Mouse (Mus musculus) heart, embryonic 13.5 days (tissue): ENCODE measurements around the gene Gstp1. TPM values are rescaled to one million over a fixed set of nuclear protein-coding genes. Genes with fewer than 3 reads are reported as not detected.
"Not testable (repeated sequence)": the region's sequence is repeated elsewhere in the genome, so short reads cannot be mapped to it uniquely, and the experiment has no call there.

ENCODE experiments used
- ATAC-seq: fragments of 200-750 bp; cut with Nextera tagmentation; 2 replicates; pipeline ENCODE4 v1.8.0; 2017; ENCODE audit warnings: moderate TSS enrichment; ENCODE audit not compliant: insufficient number of reproducible peaks, low FRiP score, low TSS enrichment; ENCODE audit errors: extremely low read depth
- H3K27ac ChIP-seq: fragments of 300-500 bp; sonication (generic); replicated peaks from 2 replicates; pipeline ENCODE4 v1.5.1; 2015; ENCODE audit warnings: moderate library complexity, mild to moderate bottlenecking, inconsistent platforms
- H3K27me3 ChIP-seq: fragments of 300-500 bp; sonication (generic); replicated peaks from 2 replicates; pipeline ENCODE4 v1.6.1; 2015; ENCODE audit warnings: mild to moderate bottlenecking, inconsistent platforms
- H3K36me3 ChIP-seq: fragments of 300-500 bp; sonication (generic); 2 replicates; pipeline ENCODE4 v1.6.1; 2015; ENCODE audit warnings: mild to moderate bottlenecking, inconsistent platforms
- H3K4me1 ChIP-seq: fragments of 300-500 bp; sonication (generic); 2 replicates; pipeline ENCODE4 v1.6.1; 2015; ENCODE audit warnings: inconsistent platforms
- H3K4me2 ChIP-seq: fragments of 300-500 bp; sonication (generic); 2 replicates; pipeline ENCODE4 v1.6.1; 2015; ENCODE audit warnings: inconsistent platforms, mild to moderate bottlenecking, moderate library complexity
- H3K4me3 ChIP-seq: fragments of 300-500 bp; sonication (generic); 2 replicates; pipeline ENCODE4 v1.5.1; 2015; ENCODE audit warnings: moderate library complexity, mild to moderate bottlenecking, inconsistent platforms
- H3K9ac ChIP-seq: fragments of 300-500 bp; sonication (generic); 2 replicates; pipeline ENCODE4 v1.6.1; 2015; ENCODE audit warnings: inconsistent platforms, mild to moderate bottlenecking, moderate library complexity
- H3K9me3 ChIP-seq: fragments of 300-500 bp; sonication (generic); 2 replicates; pipeline ENCODE4 v1.6.1; 2016; ENCODE audit warnings: inconsistent platforms
- WGBS: fragments of 180-500 bp; shearing (Covaris S2); methylation state at CpG from one replicate; pipeline ENCODE4 v1.1.7; 2015; ENCODE audit warnings: mixed read lengths; 5-methylcytosine and 5-hydroxymethylcytosine counted together
- polyA plus RNA-seq: library from polyadenylated mRNA; unstranded; fragments of >200 nt; fragmentation: Nextera tagmentation; extraction: Ambion mirVana; gene quantifications from 2 replicates; pipeline ENCODE4 v1.2.1, GENCODE M21; 2015

Gene Gstp1
- polyA plus RNA-seq, 1 experiment from 2014 or later: 380 TPM

DNA sequence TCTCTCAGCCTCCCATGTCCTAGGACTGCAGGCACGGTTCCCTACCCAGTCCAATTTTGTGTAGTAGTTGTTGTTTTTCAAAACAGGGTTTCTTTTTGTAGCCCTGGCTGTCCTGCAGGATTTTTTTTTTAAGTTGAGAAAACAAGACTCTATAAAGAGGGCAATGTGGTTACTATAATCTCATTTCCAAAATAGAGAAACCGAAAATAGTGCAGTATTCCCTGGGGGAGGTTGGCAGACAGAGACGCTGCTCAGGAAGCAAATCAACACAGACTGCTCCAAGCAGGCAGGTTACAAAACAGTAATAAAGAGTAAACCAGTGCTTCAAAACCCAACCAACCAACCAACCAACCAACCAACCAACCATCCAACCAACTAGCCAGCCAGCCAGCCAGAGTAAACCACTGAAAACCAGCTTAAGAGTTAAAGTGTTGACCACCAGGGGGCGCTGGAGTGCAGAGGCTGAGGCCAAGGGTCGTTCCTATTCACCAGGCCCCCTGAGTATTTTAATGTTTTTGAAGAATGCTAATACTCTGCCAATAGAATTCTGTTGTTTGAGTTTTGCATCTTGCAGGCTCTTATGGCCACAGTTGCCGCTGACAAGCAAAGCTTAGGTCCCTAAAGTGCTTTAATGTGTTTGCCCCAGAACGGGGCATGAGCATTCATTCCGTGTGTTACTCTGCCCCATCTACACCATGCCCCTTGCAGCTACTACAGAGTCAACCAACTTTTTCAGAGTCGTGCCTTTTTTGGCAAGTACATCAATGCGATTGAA lies 14.1 kb upstream of the Gstp1 start:
- WGBS: 51% methylated on average over 10 of the region's 10 CpGs
- H3K27ac ChIP-seq: no peak overlapping the region

DNA sequence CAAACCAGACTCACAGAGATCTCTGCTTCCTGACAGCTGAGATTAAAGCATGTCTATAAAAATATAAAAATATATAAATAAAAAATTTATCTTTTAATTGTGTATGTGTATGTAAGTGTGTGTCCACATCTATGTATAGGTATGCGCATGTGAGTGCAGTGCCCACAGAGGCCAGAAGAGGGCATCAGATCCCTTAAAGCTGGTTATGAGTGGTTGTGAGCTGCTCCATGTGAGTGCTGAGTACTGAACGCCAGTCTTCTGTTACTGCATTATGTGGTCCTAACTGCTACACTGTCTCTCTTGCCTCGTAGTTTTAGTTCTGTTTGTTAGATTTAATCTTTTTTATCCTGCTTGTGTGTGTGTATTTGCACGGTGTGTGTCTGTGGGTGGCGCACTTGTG lies 13.2 kb upstream of the Gstp1 start:
- Histone ChIP-seq H3K36me3 (no peaks in the 10 kb centered on the region), H3K27ac (no peak overlapping the region), H3K9ac (no peak overlapping the region), H3K4me3 (no peak overlapping the region), H3K4me1 (peaks cover 16% of the 10 kb centered on the region), H3K4me2 (no peak overlapping the region), H3K9me3 (0 out of 2 replicates have a peak, but pooled peaks cover 4% of the 10 kb centered on the region), H3K27me3 (no peaks in the 10 kb centered on the region)
- ATAC-seq: no peak
- 87% methylated on average over 5 of the region's 5 CpGs for WGBS

More for the DNA sequence above, 14.1 kb upstream of the Gstp1 start:
- Histone ChIP-seq H3K4me1 (peaks cover 16% of the 10 kb centered on the region), H3K9ac (no peak overlapping the region), H3K9me3 (0 out of 2 replicates have a peak, but pooled peaks cover 4% of the 10 kb centered on the region), H3K36me3 (no peaks in the 10 kb centered on the region), H3K4me2 (no peak overlapping the region), H3K4me3 (no peak overlapping the region), H3K27me3 (no peaks in the 10 kb centered on the region)
- ATAC-seq: no peak

DNA sequence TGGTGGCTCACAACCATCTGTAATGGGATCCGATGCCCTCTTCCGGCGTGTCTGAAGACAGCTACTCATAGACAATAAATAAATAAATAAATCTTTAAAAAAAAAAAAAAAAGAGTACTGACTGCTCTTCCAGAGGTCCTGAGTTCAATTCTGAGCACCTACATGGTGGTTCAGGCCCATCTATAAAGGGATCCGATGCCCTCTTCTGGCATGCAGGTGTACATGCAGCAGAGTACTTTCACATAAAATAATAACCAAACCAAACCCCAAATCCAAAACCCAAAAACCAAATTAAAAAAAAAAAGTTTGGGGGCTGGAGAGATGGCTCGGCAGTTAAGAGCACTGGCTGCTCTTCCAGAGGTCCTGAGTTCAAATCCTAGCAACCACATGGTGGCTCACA lies 11.3 kb upstream of the Gstp1 start:
- H3K4me2 ChIP-seq, H3K4me3 ChIP-seq, H3K9me3 ChIP-seq, ATAC-seq, H3K4me1 ChIP-seq, H3K27me3 ChIP-seq, H3K27ac ChIP-seq, H3K36me3 ChIP-seq, H3K9ac ChIP-seq: not testable (repeated sequence)
- whole genome bisulfite sequencing: 76% methylated on average over 5 of the region's 5 CpGs

DNA sequence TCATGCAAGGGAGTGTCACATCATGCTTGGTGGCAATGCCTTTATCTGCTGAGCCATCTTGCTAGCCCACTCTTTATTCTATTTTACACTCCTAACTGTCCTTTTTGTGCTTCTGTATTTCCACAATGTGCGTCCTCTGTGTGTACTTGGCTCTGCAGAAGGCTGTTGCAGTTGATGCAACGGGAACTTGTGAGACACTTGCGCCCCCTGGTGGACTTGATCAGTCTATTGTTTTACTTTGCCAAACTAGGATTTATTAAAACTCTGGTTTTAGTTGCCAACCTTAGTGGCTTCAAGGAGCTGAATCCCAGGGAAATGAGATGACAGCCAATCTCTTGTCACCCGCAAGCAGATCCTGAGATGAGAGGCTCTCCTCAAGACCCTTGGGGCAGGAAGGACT lies 10.1 kb upstream of the Gstp1 start:
- Histone ChIP-seq H3K36me3 (no peaks in the 10 kb centered on the region), H3K4me3 (no peak overlapping the region), H3K4me1 (peaks cover 10% of the 10 kb centered on the region), H3K9ac (no peak overlapping the region), H3K27ac (no peak overlapping the region), H3K27me3 (no peaks in the 10 kb centered on the region), H3K4me2 (no peak overlapping the region), H3K9me3 (0 out of 2 replicates have a peak, but pooled peaks cover 4% of the 10 kb centered on the region)
- ATAC-seq: no peak
- 21% methylated on average over 4 of the region's 4 CpGs for WGBS

DNA sequence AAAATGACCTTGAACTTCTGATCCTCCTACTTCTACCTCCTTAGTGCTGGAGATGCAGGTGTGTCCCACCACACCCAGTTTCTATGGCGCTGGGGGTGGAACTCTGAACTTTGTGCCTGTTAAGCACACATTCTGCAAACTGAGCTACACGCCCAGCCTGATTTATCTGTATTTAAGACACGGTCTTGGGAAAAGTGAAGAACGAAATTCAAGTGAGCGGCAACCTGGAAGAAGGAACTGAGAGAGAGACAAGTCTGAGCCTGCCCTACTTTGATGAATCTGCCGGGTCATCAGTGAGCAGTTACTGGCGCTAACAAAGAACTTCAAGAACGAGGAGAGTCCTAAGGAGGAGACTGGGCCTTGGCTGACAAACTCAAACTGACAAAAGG lies 9.1 kb upstream of the Gstp1 start:
- H3K27ac ChIP-seq: peak overlapping the region; percentile 13; the same call in 1 of the 2 replicates
- no peak overlapping the region for H3K4me3 ChIP-seq
- no peaks in the 10 kb centered on the region for H3K36me3 ChIP-seq
- 0 out of 2 replicates have a peak, but pooled peaks cover 4% of the 10 kb centered on the region for H3K9me3 ChIP-seq
- no peak overlapping the region; the same call in 1 of the 2 replicates for H3K4me2 ChIP-seq
- 0 out of 2 replicates have a peak overlapping the region, but pooled peaks have one; percentile 10 for H3K9ac ChIP-seq
- no peak for ATAC-seq
- WGBS: 76% methylated on average over 8 of the region's 8 CpGs
- peaks cover 10% of the 10 kb centered on the region for H3K4me1 ChIP-seq
- no peaks in the 10 kb centered on the region for H3K27me3 ChIP-seq

DNA sequence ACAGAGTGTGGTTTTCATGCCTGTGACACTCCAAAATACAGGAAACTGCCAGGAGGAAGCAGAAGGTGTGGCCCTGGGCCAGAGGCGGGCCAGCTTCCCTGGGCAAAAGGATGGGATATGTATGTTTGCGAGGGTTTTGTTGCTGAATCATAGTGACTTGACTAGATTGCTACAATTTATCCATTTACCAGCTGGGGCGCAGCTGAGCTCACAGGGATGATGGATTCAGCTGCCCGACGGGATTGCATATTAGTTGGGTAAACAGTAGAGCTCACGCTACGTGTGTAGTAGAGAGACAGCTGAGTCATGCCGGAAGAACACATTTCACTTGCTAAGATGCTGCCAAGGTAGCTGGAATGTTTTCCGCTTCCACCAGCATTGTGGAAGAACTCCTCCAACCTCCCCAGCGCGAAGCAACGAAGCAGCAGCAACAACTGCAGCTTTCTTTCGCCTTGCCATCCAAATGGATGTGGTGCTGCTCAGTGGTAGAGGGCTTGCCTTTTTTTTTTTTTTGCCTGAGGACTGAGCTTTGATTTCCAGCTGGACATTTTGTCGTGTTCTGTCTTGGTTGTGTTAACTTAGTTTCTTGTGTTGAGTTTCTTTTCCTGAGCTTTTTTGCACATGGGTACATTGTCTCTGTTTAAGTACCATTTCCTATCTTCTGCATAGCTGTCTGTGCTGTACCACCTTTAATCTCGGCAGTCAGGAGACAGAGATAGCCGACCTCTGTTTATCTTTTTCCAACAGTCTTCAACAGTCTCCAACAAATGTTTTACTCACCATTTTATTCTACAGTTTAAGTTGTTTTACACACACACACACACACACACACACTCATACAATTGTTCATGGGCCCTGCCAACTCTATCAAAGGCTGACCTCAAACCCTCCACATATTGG lies 8.4 kb upstream of the Gstp1 start, which contains the start of gene Gstp2:
Gene Gstp2 (minus strand): TSS at position 58 of the 900 bp plus-strand sequence.
- ATAC-seq: peak; percentile 72
- Histone ChIP-seq H3K36me3 (no peaks in the 10 kb centered on the region), H3K9me3 (0 out of 2 replicates have a peak, but pooled peaks cover 4% of the 10 kb centered on the region), H3K4me2 (peak within 1 kb of the TSS; percentile 53), H3K4me1 (peaks cover 10% of the 10 kb centered on the region), H3K27ac (peak within 1 kb of the TSS; percentile 63; the same call in 1 of the 2 replicates), H3K27me3 (no peaks in the 10 kb centered on the region), H3K4me3 (peak within 1 kb of the TSS; percentile 13; the same call in 1 of the 2 replicates), H3K9ac (0 out of 2 replicates have a peak within 1 kb of the TSS, but pooled peaks have one; percentile 10)
- 41% methylated on average over 16 of the region's 16 CpGs for WGBS

DNA sequence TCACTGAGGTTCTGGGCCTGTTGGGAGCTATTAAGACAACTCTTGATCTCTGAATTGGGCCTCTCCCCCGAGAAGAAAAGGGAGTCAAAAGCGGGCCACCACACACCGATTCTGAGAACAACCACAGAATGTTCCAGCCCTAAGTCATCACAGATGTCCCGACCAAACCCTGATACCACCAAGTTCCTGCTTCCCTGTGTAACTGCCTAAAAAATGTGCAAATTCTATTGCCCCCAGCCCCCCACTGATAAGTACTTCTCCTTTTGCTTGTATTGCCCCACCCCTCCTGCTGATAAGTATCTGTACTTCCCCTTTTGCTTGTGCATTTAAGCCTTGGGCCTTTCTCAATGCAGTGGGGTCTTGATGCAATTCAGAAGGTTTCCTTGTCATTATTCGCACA lies 6.3 kb upstream of the Gstp1 start:
- H3K27me3 ChIP-seq, H3K27ac ChIP-seq, H3K36me3 ChIP-seq, H3K9ac ChIP-seq, H3K4me1 ChIP-seq, H3K4me2 ChIP-seq, H3K9me3 ChIP-seq, H3K4me3 ChIP-seq, ATAC-seq: not testable (repeated sequence)
- 85% methylated on average over 5 of the region's 5 CpGs for WGBS

DNA sequence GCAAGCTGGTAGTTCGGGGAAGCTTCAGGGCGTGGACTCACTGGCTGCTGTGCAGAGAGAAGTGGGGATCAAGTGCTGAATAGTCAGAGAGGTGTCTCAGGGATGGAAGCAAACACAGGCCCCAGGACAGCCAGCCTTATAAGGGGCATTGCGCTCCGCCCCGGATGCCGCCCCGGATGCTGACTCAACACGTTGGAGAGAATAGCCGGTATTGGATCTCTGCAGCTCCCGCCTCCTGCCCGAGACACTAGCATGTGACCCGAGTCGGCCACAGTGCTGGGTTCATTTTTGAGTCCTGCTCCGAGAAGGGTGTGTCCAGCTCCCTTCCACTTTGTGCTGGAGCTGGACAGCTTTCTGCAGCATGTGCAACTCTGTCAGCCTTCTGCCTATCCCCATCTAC lies 4.3 kb upstream of the Gstp1 start:
- 60% methylated on average over 14 of the region's 14 CpGs for WGBS

DNA sequence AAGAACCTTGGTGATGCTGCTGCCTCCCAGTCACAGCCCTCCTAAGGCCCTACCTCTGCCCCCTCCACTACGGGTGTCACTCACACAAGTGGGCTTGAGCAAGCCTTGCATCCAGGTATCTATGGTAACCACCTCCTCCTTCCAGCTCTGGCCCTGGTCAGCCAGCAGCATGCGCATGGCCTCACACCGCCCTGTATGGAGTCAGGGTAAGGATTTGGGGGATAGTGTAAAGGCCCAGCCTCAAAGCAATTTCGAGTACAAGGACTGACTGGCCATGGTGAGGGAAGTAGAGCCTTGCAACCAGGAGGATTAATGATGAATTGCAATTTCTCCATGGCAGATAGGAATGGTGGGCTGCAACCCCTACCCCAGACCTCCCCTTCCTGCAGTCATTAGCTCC lies 3.7 kb upstream of the Gstp1 start:
- H3K27ac ChIP-seq, H3K9me3 ChIP-seq, H3K4me2 ChIP-seq, H3K9ac ChIP-seq, H3K36me3 ChIP-seq, H3K27me3 ChIP-seq, ATAC-seq, H3K4me3 ChIP-seq: not testable (repeated sequence)
- H3K4me1 ChIP-seq: peaks cover 16% of the 10 kb centered on the region
- 82% methylated on average over 3 of the region's 4 CpGs for WGBS

More for the DNA sequence above, 4.3 kb upstream of the Gstp1 start:
- Histone ChIP-seq H3K4me1 (peaks cover 17% of the 10 kb centered on the region), H3K27ac (no peak overlapping the region), H3K9me3 (no peaks in the 10 kb centered on the region), H3K9ac (no peak overlapping the region), H3K4me2 (no peak overlapping the region; the same call in 1 of the 2 replicates), H3K36me3 (no peaks in the 10 kb centered on the region), H3K4me3 (no peak overlapping the region), H3K27me3 (no peaks in the 10 kb centered on the region)
- no peak for ATAC-seq

DNA sequence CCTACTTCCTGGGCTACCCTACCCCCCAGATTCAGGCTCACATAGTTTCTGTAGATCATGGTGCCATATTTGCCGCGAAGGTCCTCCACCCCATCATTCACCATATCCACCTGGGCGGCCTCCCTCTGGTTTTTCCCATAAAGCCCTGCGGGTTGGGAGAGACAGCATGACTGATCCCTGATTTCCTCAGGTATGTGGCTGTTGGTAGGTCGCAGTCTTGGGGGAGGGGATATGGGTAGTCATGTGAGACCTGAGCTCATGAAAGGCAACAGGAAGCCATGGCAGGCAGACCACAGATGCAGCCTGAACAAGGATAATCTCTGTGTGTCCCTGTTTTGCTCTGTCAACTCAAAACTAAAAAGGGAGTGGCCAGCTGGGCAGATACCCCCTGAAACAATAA lies 3.2 kb upstream of the Gstp1 start:
- not testable (repeated sequence) for H3K27ac ChIP-seq, H3K4me2 ChIP-seq, H3K36me3 ChIP-seq, H3K27me3 ChIP-seq, H3K9me3 ChIP-seq, ATAC-seq, H3K9ac ChIP-seq, H3K4me3 ChIP-seq
- peaks cover 16% of the 10 kb centered on the region for H3K4me1 ChIP-seq
- 80% methylated on average over 5 of the region's 5 CpGs for WGBS

DNA sequence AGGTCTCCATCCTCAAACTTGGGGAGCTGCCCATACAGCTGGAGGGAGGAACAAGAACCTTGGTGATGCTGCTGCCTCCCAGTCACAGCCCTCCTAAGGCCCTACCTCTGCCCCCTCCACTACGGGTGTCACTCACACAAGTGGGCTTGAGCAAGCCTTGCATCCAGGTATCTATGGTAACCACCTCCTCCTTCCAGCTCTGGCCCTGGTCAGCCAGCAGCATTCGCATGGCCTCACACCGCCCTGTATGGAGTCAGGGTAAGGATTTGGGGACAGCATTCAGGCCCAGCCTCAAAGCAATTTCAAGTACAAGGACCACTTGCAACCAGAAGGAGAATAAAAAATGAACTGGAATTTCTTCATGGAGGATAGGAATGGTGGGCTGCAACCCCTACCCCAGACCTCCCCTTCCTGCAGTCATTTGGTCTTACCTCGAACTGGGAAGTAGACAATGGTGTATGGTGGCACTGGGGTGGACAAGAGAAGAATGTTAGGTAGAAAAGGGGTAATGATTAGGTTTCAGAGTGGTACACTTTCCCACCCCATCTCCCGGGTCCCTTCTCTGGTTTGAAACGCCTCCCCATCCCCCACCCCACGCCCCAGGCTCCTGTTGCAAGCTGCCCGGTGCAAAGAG lies 514 bp downstream of the Gstp1 start:
- peak overlapping the region; percentile 85 for H3K4me2 ChIP-seq
- peaks cover 17% of the 10 kb centered on the region for H3K4me1 ChIP-seq
- H3K9me3 ChIP-seq, H3K27me3 ChIP-seq, ATAC-seq: not testable (repeated sequence)
- H3K36me3 ChIP-seq: peaks cover 14% of the 10 kb centered on the region
- WGBS: 28% methylated on average over 8 of the region's 8 CpGs
- H3K4me3 ChIP-seq: peak overlapping the region; percentile 74
- peak overlapping the region; percentile 91 for H3K9ac ChIP-seq
- H3K27ac ChIP-seq: peak overlapping the region; percentile 79
